Mouse (Mus musculus) lung, embryonic 15.5 days (tissue): ENCODE data around the gene Trabd2b. TPM values are rescaled to one million over a fixed set of nuclear protein-coding genes. Genes with fewer than 3 reads are reported as not detected.
A peak's percentile ranks its signal among the peaks of the same experiment; 100 is the strongest.

Experiments
- ATAC-seq: fragments of 200-750 bp; cut with Nextera tagmentation; 2 replicates; pipeline ENCODE4 v1.8.0; 2017; ENCODE audit warnings: moderate number of reproducible peaks, borderline replicate concordance; ENCODE audit not compliant: low FRiP score, low TSS enrichment; ENCODE audit errors: extremely low read depth
- H3K27ac ChIP-seq: fragments of 300-500 bp; sonication (generic); 2 replicates; pipeline ENCODE4 v1.5.1; 2015; ENCODE audit warnings: moderate library complexity, mild to moderate bottlenecking, inconsistent platforms
- H3K27me3 ChIP-seq: fragments of 300-500 bp; sonication (generic); 2 replicates; pipeline ENCODE4 v1.6.1; 2015; ENCODE audit warnings: inconsistent platforms
- H3K36me3 ChIP-seq: fragments of 300-500 bp; sonication (generic); 2 replicates; pipeline ENCODE4 v1.6.1; 2015; ENCODE audit warnings: inconsistent platforms
- H3K4me1 ChIP-seq: fragments of 300-500 bp; sonication (generic); 2 replicates; pipeline ENCODE4 v1.6.1; 2015; ENCODE audit warnings: inconsistent platforms
- H3K4me2 ChIP-seq: fragments of 300-500 bp; sonication (generic); 2 replicates; pipeline ENCODE4 v1.6.1; 2015; ENCODE audit warnings: inconsistent platforms, mild to moderate bottlenecking, moderate library complexity
- H3K4me3 ChIP-seq: fragments of 300-500 bp; sonication (generic); 2 replicates; pipeline ENCODE4 v1.5.1; 2015; ENCODE audit warnings: mild to moderate bottlenecking, inconsistent platforms
- H3K9ac ChIP-seq: fragments of 300-500 bp; sonication (generic); 2 replicates; pipeline ENCODE4 v1.6.1; 2015; ENCODE audit warnings: inconsistent platforms
- H3K9me3 ChIP-seq: fragments of 300-500 bp; sonication (generic); 2 replicates; pipeline ENCODE4 v1.6.1; 2016; ENCODE audit warnings: inconsistent platforms
- WGBS: fragments of 180-500 bp; shearing (Covaris S2); methylation state at CpG from one replicate; pipeline ENCODE4 v1.1.7; 2015; 5-methylcytosine and 5-hydroxymethylcytosine counted together
- polyA plus RNA-seq: library from polyadenylated mRNA; unstranded; fragments of >200 nt; fragmentation: Nextera tagmentation; extraction: Ambion mirVana; gene quantifications from 2 replicates; pipeline ENCODE4 v1.2.1, GENCODE M21; 2015

The Trabd2b gene
- polyA plus RNA-seq, 1 experiment from 2014 or later, result 5.1 TPM

- no peaks in the 10 kb centered on the region for H3K36me3 ChIP-seq
- no peak overlapping the region for H3K4me3 ChIP-seq
- no peaks in the 10 kb centered on the region for H3K27me3 ChIP-seq
- peak; percentile 63; the same call in 1 of the 2 replicates for ATAC-seq
- H3K9me3 ChIP-seq, result no peaks in the 10 kb centered on the region
- peak overlapping the region; percentile 23 for H3K4me2 ChIP-seq
- 12% methylated on average over 16 of the region's 16 CpGs for WGBS
- H3K27ac ChIP-seq, result peak overlapping the region; percentile 70
- peaks cover 18% of the 10 kb centered on the region for H3K4me1 ChIP-seq
- H3K9ac ChIP-seq, result no peak overlapping the region
Observed at GRCm38 (mm10) chr4:114415925-114416645, 9.6 kb downstream of the Trabd2b start.

DNA sequence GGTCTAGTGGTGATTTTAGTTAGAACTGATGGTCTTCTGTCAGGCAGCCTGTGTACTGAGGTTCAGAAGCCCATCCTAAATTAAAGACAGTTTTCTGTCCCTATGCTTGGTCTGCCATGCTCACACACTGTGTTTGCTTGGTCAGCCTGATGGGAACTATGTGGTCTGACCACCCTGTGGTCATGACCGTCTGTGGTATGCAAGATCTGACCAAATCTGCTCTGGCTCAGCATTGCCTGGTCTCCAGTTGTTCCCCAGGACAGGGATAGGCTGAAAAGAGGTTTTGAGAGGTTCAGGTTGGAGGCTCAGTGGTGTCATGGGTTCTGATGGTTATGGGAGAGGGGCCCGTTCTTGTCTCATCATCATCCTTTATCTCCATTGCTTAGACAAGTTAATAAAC, 13.6 kb downstream of the Trabd2b start:
- Histone ChIP-seq H3K4me1 (peaks cover 18% of the 10 kb centered on the region), H3K36me3 (no peaks in the 10 kb centered on the region), H3K9ac (no peak overlapping the region), H3K4me3 (no peak overlapping the region), H3K4me2 (no peak overlapping the region), H3K9me3 (no peaks in the 10 kb centered on the region), H3K27me3 (no peaks in the 10 kb centered on the region), H3K27ac (no peak overlapping the region)
- WGBS, result 60% methylated on average over 2 of the region's 2 CpGs
- no peak for ATAC-seq

DNA sequence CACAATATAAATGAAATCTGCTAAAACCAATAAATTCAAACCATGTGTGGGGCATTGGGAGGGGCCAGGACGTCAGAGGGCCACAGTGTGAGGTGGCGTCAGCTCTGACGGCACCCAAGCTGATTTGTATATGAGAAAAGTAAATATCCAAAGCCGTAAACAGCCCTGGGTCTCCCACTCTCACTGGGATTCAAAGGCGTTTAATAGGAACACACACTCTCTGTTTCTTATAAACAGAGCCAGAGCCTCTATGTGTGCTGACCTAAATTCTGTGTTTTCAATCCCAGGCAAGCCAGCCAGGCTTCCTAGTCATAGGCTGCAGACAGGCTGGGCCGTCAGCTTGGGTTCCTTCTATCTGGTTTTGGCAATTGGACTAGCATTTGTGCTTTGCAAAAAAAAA, 16.6 kb downstream of the Trabd2b start:
- Histone ChIP-seq H3K4me2 (no peak overlapping the region), H3K9me3 (no peaks in the 10 kb centered on the region), H3K4me1 (no peaks in the 10 kb centered on the region; the same call in 1 of the 2 replicates), H3K27me3 (no peaks in the 10 kb centered on the region), H3K4me3 (no peak overlapping the region), H3K36me3 (no peaks in the 10 kb centered on the region), H3K27ac (no peak overlapping the region), H3K9ac (no peak overlapping the region)
- no peak for ATAC-seq
- WGBS, result 39% methylated on average over 6 of the region's 6 CpGs

GRCm38 (mm10) chr4:114425808-114426207, 19.3 kb downstream of the Trabd2b start:
- H3K9ac ChIP-seq, result no peak overlapping the region
- no peak overlapping the region for H3K27ac ChIP-seq
- no peak overlapping the region for H3K4me2 ChIP-seq
- H3K4me3 ChIP-seq, result no peak overlapping the region
- H3K27me3 ChIP-seq, result no peaks in the 10 kb centered on the region
- no peak for ATAC-seq
- 37% methylated on average over 5 of the region's 5 CpGs for WGBS
- no peaks in the 10 kb centered on the region for H3K9me3 ChIP-seq
- no peaks in the 10 kb centered on the region for H3K36me3 ChIP-seq
- no peaks in the 10 kb centered on the region; the same call in 1 of the 2 replicates for H3K4me1 ChIP-seq

DNA sequence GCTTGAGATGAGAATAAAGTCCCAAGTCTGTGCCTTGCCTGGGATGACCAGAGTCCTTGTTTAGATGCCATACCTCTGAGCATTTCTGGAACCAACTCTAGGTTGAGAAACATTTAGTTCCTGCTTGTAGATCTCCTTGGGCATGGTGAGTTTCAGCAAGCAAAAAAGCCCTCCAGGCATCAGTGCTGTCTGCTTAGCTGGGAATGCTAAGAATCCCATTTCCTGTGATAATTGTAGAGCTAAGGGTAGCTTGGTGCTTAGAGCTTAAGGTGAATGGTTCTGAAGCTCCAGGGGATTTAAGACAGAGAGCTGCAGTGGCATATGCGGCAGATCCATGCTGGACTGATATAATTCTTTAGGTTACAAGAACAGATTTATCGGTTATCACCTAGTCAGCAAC, 26.2 kb downstream of the Trabd2b start:
- no peaks in the 10 kb centered on the region for H3K36me3 ChIP-seq
- H3K27me3 ChIP-seq, result no peaks in the 10 kb centered on the region
- H3K4me1 ChIP-seq, result peaks cover 14% of the 10 kb centered on the region
- H3K27ac ChIP-seq, result no peak overlapping the region
- no peak overlapping the region for H3K4me3 ChIP-seq
- H3K9me3 ChIP-seq, result no peaks in the 10 kb centered on the region
- no peak for ATAC-seq
- H3K9ac ChIP-seq, result no peak overlapping the region
- H3K4me2 ChIP-seq, result no peak overlapping the region
- 94% methylated on average over 2 of the region's 2 CpGs for WGBS

- 78% methylated on average over 1 of the region's 1 CpGs for WGBS
- no peak overlapping the region for H3K4me2 ChIP-seq
- H3K27ac ChIP-seq, result no peak overlapping the region
- no peak for ATAC-seq
- no peak overlapping the region for H3K4me3 ChIP-seq
- H3K36me3 ChIP-seq, result no peaks in the 10 kb centered on the region
- no peak overlapping the region for H3K9ac ChIP-seq
- H3K9me3 ChIP-seq, result no peaks in the 10 kb centered on the region
- peaks cover 18% of the 10 kb centered on the region for H3K4me1 ChIP-seq
- no peaks in the 10 kb centered on the region for H3K27me3 ChIP-seq
Observed at GRCm38 (mm10) chr4:114433440-114433839, 26.9 kb downstream of the Trabd2b start.

- peaks cover 20% of the 10 kb centered on the region for H3K4me1 ChIP-seq
- no peaks in the 10 kb centered on the region for H3K36me3 ChIP-seq
- no peaks in the 10 kb centered on the region for H3K9me3 ChIP-seq
- no peak overlapping the region for H3K9ac ChIP-seq
- no peaks in the 10 kb centered on the region for H3K27me3 ChIP-seq
- H3K4me3 ChIP-seq, result no peak overlapping the region
- H3K4me2 ChIP-seq, result no peak overlapping the region
- ATAC-seq, result no peak
- peak overlapping the region; percentile 31 for H3K27ac ChIP-seq
- 51% methylated on average over 1 of the region's 1 CpGs for WGBS
Observed at GRCm38 (mm10) chr4:114434766-114435165, 28.2 kb downstream of the Trabd2b start.

DNA sequence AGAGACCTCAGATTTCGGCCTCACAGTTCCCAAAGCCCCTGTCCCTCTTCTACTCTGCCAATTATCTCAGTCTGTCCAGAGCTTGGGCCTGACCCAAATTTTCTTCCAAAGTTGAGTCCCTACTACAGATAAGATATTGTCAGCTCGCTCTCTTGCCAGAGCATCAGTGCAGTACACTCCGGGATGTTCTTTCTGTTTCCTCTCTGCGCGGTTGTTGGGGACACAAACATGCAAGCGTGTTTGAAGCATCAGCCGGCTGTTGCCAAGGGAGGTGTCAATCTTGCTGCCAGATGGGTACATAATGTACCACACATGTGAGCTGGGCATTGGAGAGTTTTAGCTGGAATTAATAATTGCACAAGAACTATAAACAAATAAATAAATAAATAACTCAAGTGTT, 28.9 kb downstream of the Trabd2b start:
- 47% methylated on average over 7 of the region's 7 CpGs for WGBS
- peak; percentile 72; the same call in 1 of the 2 replicates for ATAC-seq

DNA sequence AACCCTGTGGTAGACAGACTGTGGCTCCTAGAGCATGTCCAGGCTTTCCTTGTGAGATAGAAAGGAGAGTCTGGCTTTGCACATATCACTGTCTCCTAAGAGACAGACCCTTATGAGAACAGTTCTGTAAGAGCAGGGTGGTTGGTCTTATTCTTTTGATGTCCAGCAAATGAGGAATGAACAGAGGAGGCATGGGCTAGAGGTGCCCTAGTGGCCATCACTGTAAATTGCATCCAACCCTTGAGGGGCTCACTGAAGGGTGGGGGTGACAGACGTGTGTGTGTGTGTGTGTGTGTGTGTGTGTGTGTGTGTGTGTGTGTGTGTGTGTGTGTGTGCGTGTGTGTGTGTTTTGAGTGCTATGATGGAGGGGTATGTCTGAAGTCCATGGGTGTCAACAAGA, 32.2 kb downstream of the Trabd2b start:
- no peaks in the 10 kb centered on the region for H3K27me3 ChIP-seq
- no peak for ATAC-seq
- H3K4me2 ChIP-seq, result no peak overlapping the region
- H3K27ac ChIP-seq, result no peak overlapping the region
- WGBS, result 66% methylated on average over 2 of the region's 2 CpGs
- no peaks in the 10 kb centered on the region for H3K36me3 ChIP-seq
- H3K4me3 ChIP-seq, result no peak overlapping the region
- peaks cover 27% of the 10 kb centered on the region for H3K4me1 ChIP-seq
- H3K9me3 ChIP-seq, result no peaks in the 10 kb centered on the region
- H3K9ac ChIP-seq, result no peak overlapping the region

More for the DNA sequence above, 28.9 kb downstream of the Trabd2b start:
- H3K4me2 ChIP-seq, result no peak overlapping the region
- H3K4me1 ChIP-seq, result peaks cover 21% of the 10 kb centered on the region
- no peak overlapping the region for H3K9ac ChIP-seq
- no peaks in the 10 kb centered on the region for H3K36me3 ChIP-seq
- no peaks in the 10 kb centered on the region for H3K27me3 ChIP-seq
- peak overlapping the region; percentile 29; the same call in 1 of the 2 replicates for H3K27ac ChIP-seq
- no peak overlapping the region for H3K4me3 ChIP-seq
- no peaks in the 10 kb centered on the region for H3K9me3 ChIP-seq

GRCm38 (mm10) chr4:114442186-114442585, 35.7 kb downstream of the Trabd2b start:
- WGBS, result 46% methylated on average over 2 of the region's 2 CpGs
- no peak for ATAC-seq
- Histone ChIP-seq H3K9ac (no peak overlapping the region), H3K27ac (no peak overlapping the region), H3K9me3 (no peaks in the 10 kb centered on the region), H3K4me1 (peaks cover 13% of the 10 kb centered on the region; the same call in 1 of the 2 replicates), H3K27me3 (no peaks in the 10 kb centered on the region), H3K4me2 (no peak overlapping the region), H3K4me3 (no peak overlapping the region), H3K36me3 (no peaks in the 10 kb centered on the region)

DNA sequence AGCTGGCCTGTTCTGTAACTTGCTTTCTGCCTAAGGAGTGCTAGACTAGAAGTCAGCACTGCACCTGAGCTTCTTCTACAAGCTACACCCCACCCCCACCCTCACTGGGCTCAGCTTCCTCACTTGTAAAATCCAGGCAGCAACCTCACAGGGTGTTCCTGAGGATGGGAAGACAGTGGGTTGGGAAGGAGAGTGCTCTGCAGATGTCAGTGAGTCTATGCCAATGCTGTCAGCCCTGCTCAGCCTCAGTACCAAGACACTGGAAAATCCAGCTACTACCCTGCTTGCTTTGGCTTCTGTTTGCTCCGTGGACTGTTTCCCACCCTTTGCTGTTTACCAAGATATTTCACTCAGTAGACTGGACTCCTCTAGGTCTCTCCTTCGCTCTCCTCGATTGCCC, 36.1 kb downstream of the Trabd2b start:
- Histone ChIP-seq H3K4me3 (no peak overlapping the region), H3K4me1 (peaks cover 13% of the 10 kb centered on the region; the same call in 1 of the 2 replicates), H3K4me2 (no peak overlapping the region), H3K27ac (no peak overlapping the region), H3K27me3 (no peaks in the 10 kb centered on the region), H3K36me3 (no peaks in the 10 kb centered on the region), H3K9ac (no peak overlapping the region), H3K9me3 (no peaks in the 10 kb centered on the region)
- ATAC-seq, result no peak
- WGBS, result 76% methylated on average over 3 of the region's 3 CpGs

DNA sequence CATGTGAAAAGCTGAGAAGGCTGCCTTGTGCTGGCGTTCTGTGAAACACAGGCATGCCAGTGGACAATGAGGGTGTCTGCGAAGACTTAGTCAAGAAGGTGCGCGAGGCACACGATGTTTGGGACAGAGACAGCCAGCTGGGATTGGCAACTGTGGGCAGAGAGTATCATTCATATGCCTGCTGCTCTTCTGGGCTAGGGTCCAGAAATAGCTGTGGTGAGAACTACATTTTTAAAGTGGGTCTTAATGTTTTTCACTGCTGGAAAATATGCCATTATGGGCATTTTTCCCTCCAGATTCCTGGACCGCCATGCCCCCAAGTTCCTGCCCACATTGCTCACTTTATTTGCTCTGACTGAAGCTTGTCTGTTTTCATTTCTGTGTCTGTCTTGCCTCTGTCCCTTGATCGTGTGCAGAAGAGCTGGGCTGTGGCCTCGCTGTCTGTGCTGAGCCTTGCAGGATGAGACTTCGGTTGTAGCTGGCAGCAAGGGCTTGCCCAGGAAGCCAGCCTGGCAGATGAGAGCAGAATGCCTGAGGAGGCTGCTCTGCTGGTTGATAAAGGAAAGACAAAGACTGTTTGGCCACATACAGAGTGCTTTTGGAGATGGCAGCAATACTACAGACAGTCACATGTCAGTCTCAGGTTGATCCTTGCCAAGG, 42.0 kb downstream of the Trabd2b start:
- no peaks in the 10 kb centered on the region for H3K27me3 ChIP-seq
- 80% methylated on average over 9 of the region's 9 CpGs for WGBS
- no peaks in the 10 kb centered on the region for H3K36me3 ChIP-seq
- ATAC-seq, result no peak
- H3K9me3 ChIP-seq, result no peaks in the 10 kb centered on the region
- no peak overlapping the region for H3K27ac ChIP-seq
- H3K4me3 ChIP-seq, result no peak overlapping the region
- no peak overlapping the region for H3K4me2 ChIP-seq
- H3K9ac ChIP-seq, result no peak overlapping the region
- H3K4me1 ChIP-seq, result no peaks in the 10 kb centered on the region
